16 mouse cellular contexts compared by ENCODE assay signal in the genomic region with DNA sequence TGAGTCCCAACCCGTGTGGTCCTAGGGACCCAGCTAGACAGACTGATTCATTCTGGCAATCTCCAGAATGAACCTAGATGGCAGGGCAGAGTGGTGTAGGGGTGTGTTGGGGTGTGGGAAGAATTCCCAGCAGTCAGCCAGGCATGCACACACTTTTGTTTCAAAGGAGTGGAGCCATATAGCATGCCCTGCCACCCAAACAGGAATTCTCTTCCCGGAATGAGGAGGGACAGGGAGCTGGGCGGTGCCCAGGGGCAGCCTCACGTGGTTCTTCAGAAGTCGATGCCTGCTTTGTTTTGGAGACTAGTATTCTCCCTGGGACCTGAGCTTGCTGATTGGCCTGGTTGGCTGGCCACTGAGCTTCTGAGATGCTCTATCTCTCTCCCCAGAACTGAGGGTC.
"Had no signal": no experiment of that assay in that cellular context is flagged by ENCODE, and none has a peak within 500 bp of the region (broad histone marks: within the 10 kb centered on the region; RNA-seq: fewer than 3 reads in every experiment).

No protein-coding gene starts in this region.

- H3K9me3 ChIP-seq: limb, embryonic 15.5 days; liver, embryonic 12.5 days; midbrain, embryonic 10.5 days; neural tube, embryonic 13.5 days; stomach, embryonic 15.5 days had no signal

- H3K4me2 ChIP-seq: limb, embryonic 15.5 days; liver, embryonic 12.5 days; lung, embryonic 14.5 days; neural tube, embryonic 13.5 days; stomach, embryonic 15.5 days had no signal

- H3K27me3 ChIP-seq: limb, embryonic 15.5 days; liver, embryonic 12.5 days; neural tube, embryonic 13.5 days; stomach, embryonic 15.5 days had no signal

- H3K36me3 ChIP-seq: midbrain, embryonic 10.5 days; stomach, embryonic 15.5 days had no signal

- H3K4me1 ChIP-seq: liver, embryonic 12.5 days had no signal

- ATAC-seq: liver, embryonic 12.5 days had no signal

- H3K9ac ChIP-seq: limb, embryonic 15.5 days; liver, embryonic 12.5 days; lung, embryonic 14.5 days; neural tube, embryonic 13.5 days; stomach, embryonic 15.5 days had no signal

- DNase-seq: kidney, postnatal 25 days; layer of hippocampus, adult 9-11 months; layer of hippocampus, postnatal 36 days; lung, embryonic 14.5 days; lung, postnatal 10 days; lung, postnatal 4 days; midbrain, embryonic 14.5 days; retina, postnatal 1 day; right cerebral cortex, postnatal 14 days; thymus, adult 2 months; thymus, postnatal 25 days had no signal

- H3K4me3 ChIP-seq: limb, embryonic 15.5 days; liver, embryonic 12.5 days; midbrain, embryonic 10.5 days; neural tube, embryonic 13.5 days; stomach, embryonic 15.5 days had no signal

- H3K27ac ChIP-seq: limb, embryonic 15.5 days; liver, embryonic 12.5 days; midbrain, embryonic 10.5 days; neural tube, embryonic 13.5 days; stomach, embryonic 15.5 days had no signal
